Mouse (Mus musculus) G1E (cell line): Measurements from ENCODE around the gene Rarres1.

Source experiments
- CTCF ChIP-seq: IDR thresholded peaks from 2 replicates; pipeline ENCODE4 v1.5.1; 2012; ENCODE audit warnings: low read depth, low read length, inconsistent platforms, mixed read lengths
- GATA1 ChIP-seq: IDR thresholded peaks from 2 replicates; pipeline ENCODE4 v1.6.1; 2012; ENCODE audit warnings: borderline replicate concordance, low read length, inconsistent platforms, mixed read lengths
- POLR2AphosphoS5 ChIP-seq: IDR thresholded peaks from 2 replicates; pipeline ENCODE4 v1.6.1; 2012; ENCODE audit warnings: low read depth, low read length, inconsistent platforms; ENCODE audit not compliant: insufficient replicate concordance

DNA sequence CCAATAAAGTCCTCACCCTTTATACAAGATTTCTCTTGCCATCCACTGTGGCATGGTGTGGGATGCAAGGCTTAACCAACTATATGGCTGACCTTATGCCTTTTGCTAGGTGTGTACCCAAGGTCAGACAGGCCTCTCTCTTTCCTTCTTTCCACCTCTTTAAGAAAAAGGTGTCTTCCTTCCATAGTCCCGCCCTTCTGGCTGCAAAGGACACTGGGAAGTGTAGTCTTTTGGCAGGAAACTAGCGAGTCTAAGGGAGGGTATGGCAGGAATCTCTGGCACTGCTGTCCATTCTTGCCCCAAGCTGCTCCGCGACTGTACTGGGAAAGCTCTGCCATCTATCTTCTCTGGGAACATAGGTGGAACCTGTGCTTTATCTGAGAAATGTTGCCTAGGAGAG lies 38.0 kb upstream of the Rarres1 start:
- no peak for TF ChIP-seq CTCF
- no peak for TF ChIP-seq GATA1
- TF ChIP-seq POLR2AphosphoS5: no peak
